Mouse (Mus musculus) liver, embryonic 11.5 days (tissue): Measurements from ENCODE around the gene Olfr56. TPM values are rescaled to one million over a fixed set of nuclear protein-coding genes. Genes with fewer than 3 reads are reported as not detected.
"Not testable (repeated sequence)": the region's sequence is repeated elsewhere in the genome, so short reads cannot be mapped to it uniquely, and the experiment has no call there.

Source experiments
- ATAC-seq: fragments of 200-750 bp; cut with Nextera tagmentation; replicated peaks from 2 replicates; pipeline ENCODE4 v1.8.0; 2017; ENCODE audit warnings: moderate number of reproducible peaks, mild to moderate bottlenecking, moderate TSS enrichment, moderate library complexity; ENCODE audit not compliant: low FRiP score
- DNase-seq: peaks from one replicate; pipeline ENCODE4 v3.0.0-alpha.2; 2017; ENCODE audit warnings: low spot score
- H3K27ac ChIP-seq: fragments of 300-500 bp; sonication (generic); 2 replicates; pipeline ENCODE4 v1.5.1; 2014; ENCODE audit warnings: mild to moderate bottlenecking, low read depth, low read length, control low read depth
- H3K27me3 ChIP-seq: fragments of 300-500 bp; sonication (generic); replicated peaks from 2 replicates; pipeline ENCODE4 v1.6.1; 2014; ENCODE audit warnings: low read length, mixed read lengths; ENCODE audit not compliant: control insufficient read depth, insufficient read depth
- H3K36me3 ChIP-seq: fragments of 300-500 bp; sonication (generic); 2 replicates; pipeline ENCODE4 v1.6.1; 2014; ENCODE audit warnings: mild to moderate bottlenecking, low read length, moderate library complexity, mixed read lengths; ENCODE audit not compliant: control insufficient read depth, insufficient read depth
- H3K4me1 ChIP-seq: fragments of 300-500 bp; sonication (generic); replicated peaks from 2 replicates; pipeline ENCODE4 v1.6.1; 2014; ENCODE audit warnings: low read length, mixed read lengths; ENCODE audit not compliant: control insufficient read depth, insufficient read depth
- H3K4me2 ChIP-seq: fragments of 300-500 bp; sonication (generic); 2 replicates; pipeline ENCODE4 v1.6.1; 2014; ENCODE audit warnings: mild to moderate bottlenecking, control low read depth, moderate library complexity
- H3K4me3 ChIP-seq: fragments of 300-500 bp; sonication (generic); 2 replicates; pipeline ENCODE4 v1.5.1; 2014; ENCODE audit warnings: low read depth, low read length, control low read depth
- H3K9ac ChIP-seq: fragments of 300-500 bp; sonication (generic); 2 replicates; pipeline ENCODE4 v1.6.1; 2014; ENCODE audit warnings: low read depth, low read length, control low read depth
- H3K9me3 ChIP-seq: fragments of 300-500 bp; sonication (generic); 2 replicates; pipeline ENCODE4 v1.6.1; 2016; ENCODE audit warnings: low read length, inconsistent platforms, mixed read lengths; ENCODE audit not compliant: control insufficient read depth
- WGBS: fragments of 180-500 bp; shearing (Covaris S2); extraction: QIAGEN DNeasy Blood & Tissue Kit; methylation state at CpG from one replicate; pipeline ENCODE4 v1.1.7; 2014; 5-methylcytosine and 5-hydroxymethylcytosine counted together
- polyA plus RNA-seq: library from polyadenylated mRNA; unstranded; fragments of >200 nt; fragmentation: Nextera tagmentation; extraction: Ambion mirVana; gene quantifications from 2 replicates; pipeline ENCODE4 v1.2.1, GENCODE M21; 2014

The Olfr56 gene
- polyA plus RNA-seq, 1 experiment from 2014 or later, result 0.10 TPM

DNA sequence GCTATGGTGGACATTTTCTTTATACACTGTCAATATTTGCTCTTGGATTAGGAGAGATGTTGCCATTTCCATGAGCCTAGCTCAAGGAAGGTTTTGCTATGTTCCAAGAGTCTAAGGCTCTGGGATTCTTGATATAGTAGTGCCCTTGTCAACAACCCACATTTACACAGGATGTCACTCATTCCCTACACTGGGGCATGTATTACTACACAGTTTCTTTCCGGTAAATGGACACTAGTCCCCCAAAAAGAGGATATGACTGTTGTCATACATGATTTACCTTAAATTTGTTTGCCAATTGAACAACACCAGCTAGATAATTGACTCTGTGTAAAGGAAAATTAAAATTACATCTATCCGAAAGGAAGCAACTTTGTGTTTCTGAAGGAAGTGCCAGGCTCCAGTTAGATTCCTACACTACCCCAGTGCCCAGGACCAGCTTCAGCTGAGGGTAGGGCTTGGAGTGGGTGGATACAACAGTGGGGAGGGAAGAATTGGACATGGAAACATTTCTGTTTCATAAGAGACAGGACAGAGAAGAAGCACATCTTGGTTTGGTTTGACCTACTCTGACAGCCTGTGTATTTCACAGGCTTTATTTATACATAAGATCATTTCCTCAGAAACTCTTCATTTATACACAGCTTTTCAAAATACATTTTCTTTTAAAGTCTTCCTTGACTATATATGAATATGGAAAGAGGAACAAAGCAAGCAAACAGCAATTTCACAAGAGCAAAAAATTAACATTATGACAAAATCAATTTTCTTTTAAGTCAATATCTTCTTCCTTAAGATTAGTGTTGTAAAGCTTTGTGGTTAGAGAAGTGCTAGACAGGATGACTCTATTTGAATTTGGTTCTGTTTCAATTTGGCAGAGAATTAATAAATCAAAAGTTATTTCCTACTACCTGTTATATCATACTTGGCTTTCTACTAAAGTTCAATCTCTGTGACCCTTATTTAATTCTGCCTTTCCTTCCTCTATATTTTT lies 178.4 kb downstream of the Olfr56 start:
- H3K4me3 ChIP-seq, result no peak overlapping the region
- DNase-seq, result no peak
- H3K9me3 ChIP-seq, result no peaks in the 10 kb centered on the region
- no peak overlapping the region for H3K4me2 ChIP-seq
- 77% methylated on average over 2 of the region's 2 CpGs for WGBS
- no peak for ATAC-seq
- no peaks in the 10 kb centered on the region for H3K27me3 ChIP-seq
- no peaks in the 10 kb centered on the region for H3K4me1 ChIP-seq
- H3K27ac ChIP-seq, result no peak overlapping the region
- H3K9ac ChIP-seq, result no peak overlapping the region
- no peaks in the 10 kb centered on the region for H3K36me3 ChIP-seq

DNA sequence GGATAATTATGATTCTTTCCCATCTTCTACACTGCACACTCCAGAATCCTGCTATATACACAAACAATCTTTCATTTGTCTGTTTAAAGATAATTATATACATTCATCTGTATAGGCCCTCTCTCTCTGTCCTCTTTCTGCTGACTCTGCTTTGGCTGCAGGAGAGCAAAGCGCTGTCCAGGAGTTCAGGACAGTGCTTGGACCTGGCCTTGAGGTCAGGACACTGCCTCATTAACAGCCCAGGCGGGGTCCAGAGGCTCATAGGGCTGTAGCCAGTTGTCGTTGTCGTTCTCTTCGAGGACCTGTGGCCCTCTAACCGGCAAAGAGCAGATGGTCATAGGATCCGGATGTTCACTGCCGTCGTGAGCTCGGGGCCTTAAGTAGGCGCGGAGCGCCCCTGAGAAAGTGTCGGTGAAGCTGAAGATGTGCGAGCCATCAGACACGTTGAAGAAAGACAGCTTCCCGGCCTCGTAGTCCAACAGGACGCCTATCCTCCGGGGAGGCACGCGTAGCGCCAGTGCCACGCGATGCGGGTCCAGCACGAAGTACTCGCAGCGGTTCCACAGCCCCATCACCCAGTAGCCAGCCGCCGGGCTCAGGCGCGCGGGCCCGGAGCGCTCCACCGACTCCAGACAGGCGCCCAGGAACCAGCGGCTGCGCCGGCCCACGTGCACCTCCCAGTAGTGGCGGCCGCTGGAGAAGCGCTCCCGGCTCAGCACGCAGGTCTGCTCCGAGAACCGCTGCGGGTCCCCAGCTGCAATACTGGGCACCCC lies 190.3 kb downstream of the Olfr56 start:
- peak; percentile 38 for DNase-seq
- ATAC-seq, result no peak
- H3K9me3 ChIP-seq, result no peaks in the 10 kb centered on the region

DNA sequence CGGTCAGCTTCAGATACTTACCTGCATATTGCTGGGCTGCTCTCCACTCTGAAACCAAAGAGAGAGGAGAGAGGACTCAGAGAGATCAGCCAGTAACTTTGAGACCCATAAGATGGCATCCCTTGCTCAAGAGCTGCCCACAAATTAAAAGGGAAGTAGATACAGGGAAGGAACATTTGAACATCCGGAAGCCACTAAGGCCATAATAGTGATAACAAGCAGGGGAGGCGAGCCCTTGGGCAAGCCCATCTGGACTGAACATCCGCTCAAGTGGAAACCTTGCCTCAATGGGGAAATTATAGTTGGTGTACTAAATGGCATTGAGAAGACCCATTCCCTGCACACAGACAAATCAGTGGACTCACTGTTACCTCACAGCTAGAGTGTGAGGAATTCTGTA lies 191.9 kb downstream of the Olfr56 start:
- H3K27ac ChIP-seq, result no peak overlapping the region
- H3K4me2 ChIP-seq, result no peak overlapping the region; the same call in 1 of the 2 replicates
- H3K9ac ChIP-seq, result no peak overlapping the region
- DNase-seq (no peak), ATAC-seq (no peak)
- WGBS, result 51% methylated on average over 4 of the region's 4 CpGs
- no peak overlapping the region for H3K4me3 ChIP-seq
- no peaks in the 10 kb centered on the region for H3K9me3 ChIP-seq
- no peaks in the 10 kb centered on the region; the same call in 1 of the 2 replicates for H3K4me1 ChIP-seq
- H3K27me3 ChIP-seq, result peaks cover 16% of the 10 kb centered on the region
- H3K36me3 ChIP-seq, result no peaks in the 10 kb centered on the region

More for the DNA sequence above, 190.3 kb downstream of the Olfr56 start:
- Histone ChIP-seq H3K4me3 (peak overlapping the region; percentile 35), H3K4me2 (peak overlapping the region; percentile 67), H3K27me3 (peaks cover 16% of the 10 kb centered on the region), H3K36me3 (no peaks in the 10 kb centered on the region), H3K4me1 (no peaks in the 10 kb centered on the region; the same call in 1 of the 2 replicates), H3K27ac (no peak overlapping the region), H3K9ac (no peak overlapping the region)
- 11% methylated on average over 50 of the region's 50 CpGs for WGBS

DNA sequence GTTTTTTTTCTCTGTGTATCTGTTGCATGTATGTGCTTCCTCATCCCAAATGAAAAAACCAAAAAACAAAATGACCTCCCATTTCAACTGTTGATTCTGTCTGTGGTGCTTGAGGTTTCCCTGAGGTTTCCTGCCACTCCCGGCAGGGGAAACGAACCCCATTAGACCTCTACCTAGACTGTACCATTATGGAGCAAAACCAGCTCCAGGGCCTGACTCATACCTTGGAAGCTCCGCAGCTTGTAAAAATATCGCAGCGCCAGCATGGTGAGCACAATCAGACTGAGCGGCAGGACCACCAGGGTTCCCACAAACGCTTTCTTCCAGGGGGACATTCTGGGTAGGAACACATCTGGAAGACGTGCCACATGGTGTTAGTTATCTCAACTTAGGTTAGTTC lies 196.7 kb downstream of the Olfr56 start:
- H3K9ac ChIP-seq, result no peak overlapping the region

DNA sequence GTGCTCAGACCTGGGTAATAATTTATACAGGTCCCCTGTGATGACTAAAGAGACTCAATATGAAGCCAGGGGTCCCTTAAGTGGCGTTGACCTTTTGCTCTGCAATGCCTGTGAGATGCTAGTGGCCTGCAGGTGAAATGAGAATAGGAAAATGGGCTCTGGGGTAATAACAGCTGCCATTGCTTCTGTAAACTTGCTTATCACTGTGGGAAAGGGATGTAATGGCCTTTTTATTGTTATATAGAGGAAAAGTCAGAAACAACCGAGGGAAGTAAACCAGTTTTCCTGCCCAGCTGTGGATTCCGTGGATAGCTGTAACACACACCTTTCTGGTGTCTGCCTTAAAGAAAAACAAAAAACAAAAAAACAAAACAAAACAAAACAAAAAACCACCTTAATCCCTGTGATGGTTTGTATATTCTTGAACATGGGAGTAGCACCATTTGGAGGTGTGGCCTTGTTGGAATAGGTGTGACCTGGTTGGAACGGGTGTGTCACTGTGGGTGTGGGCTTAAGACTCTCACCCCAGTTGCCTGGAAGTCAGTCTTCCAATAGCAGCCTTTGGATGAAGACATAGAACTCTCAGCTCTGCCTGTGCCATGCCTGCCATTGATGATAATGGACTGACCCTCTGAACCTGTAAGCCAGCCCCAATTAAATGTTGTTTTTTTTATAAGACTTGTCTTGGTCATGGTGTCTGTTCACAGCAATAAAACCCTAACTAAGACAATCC lies 197.5 kb downstream of the Olfr56 start:
- not testable (repeated sequence) for H3K4me1 ChIP-seq, H3K4me3 ChIP-seq, H3K4me2 ChIP-seq, H3K27ac ChIP-seq, H3K27me3 ChIP-seq, H3K9ac ChIP-seq, H3K9me3 ChIP-seq, DNase-seq, H3K36me3 ChIP-seq, ATAC-seq
- WGBS, result 66% methylated on average over 4 of the region's 4 CpGs

More for the DNA sequence above, 196.7 kb downstream of the Olfr56 start:
- 42% methylated on average over 8 of the region's 8 CpGs for WGBS
- no peaks in the 10 kb centered on the region for H3K4me1 ChIP-seq
- H3K36me3 ChIP-seq, result no peaks in the 10 kb centered on the region
- no peak overlapping the region for H3K4me2 ChIP-seq
- no peak overlapping the region for H3K27ac ChIP-seq
- no peaks in the 10 kb centered on the region for H3K9me3 ChIP-seq
- H3K4me3 ChIP-seq, result no peak overlapping the region
- no peak for ATAC-seq
- DNase-seq, result no peak
- peaks cover under 1% of the 10 kb centered on the region; the same call in 1 of the 2 replicates for H3K27me3 ChIP-seq

DNA sequence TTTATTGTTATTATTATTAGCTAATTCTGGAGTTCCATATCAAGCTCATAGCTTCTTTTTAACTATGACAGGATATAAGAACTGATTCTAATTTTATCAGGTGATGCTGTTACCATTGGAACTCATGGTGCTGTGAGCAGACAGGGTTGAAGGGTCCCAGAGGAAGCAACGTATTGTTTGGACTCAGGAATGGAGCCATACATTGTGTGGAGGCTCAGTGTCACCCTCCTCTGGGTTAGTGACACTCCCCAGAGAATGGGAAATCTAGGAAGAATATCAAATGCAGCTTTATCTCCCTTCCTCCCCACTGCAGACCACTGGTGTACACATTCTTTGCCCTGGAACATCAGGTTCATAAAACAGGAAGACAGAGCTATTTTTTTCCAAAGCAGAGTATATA lies 204.5 kb downstream of the Olfr56 start:
- WGBS, result 59% methylated on average over 1 of the region's 1 CpGs
- H3K4me3 ChIP-seq, result no peak overlapping the region
- H3K27ac ChIP-seq, result no peak overlapping the region
- no peak overlapping the region for H3K9ac ChIP-seq
- H3K4me1 ChIP-seq, result no peaks in the 10 kb centered on the region
- no peak for DNase-seq
- no peak for ATAC-seq
- no peaks in the 10 kb centered on the region for H3K9me3 ChIP-seq
- no peaks in the 10 kb centered on the region for H3K36me3 ChIP-seq
- H3K4me2 ChIP-seq, result no peak overlapping the region
- no peaks in the 10 kb centered on the region for H3K27me3 ChIP-seq

Other genes starting within 250 kb of the Olfr56 start
- gene Rack1, start 178.6 kb upstream of the Olfr56 start, polyA plus RNA-seq, result 1,154 and 1,248 TPM in 2 replicates
- gene Trim41, start 161.5 kb upstream of the Olfr56 start, polyA plus RNA-seq, result 3.5 and 4.5 TPM in 2 replicates
- 0.18 and 0.38 TPM in 2 replicates for gene Trim7, start 152.7 kb upstream of the Olfr56 start, polyA plus RNA-seq
- gene Gm12184, start 152.2 kb upstream of the Olfr56 start, polyA plus RNA-seq, result 6.2 and 7.6 TPM in 2 replicates
- 15.2 and 17.2 TPM in 2 replicates for gene Irgm1, start 107.2 kb upstream of the Olfr56 start, polyA plus RNA-seq
- gene Gm5431, start 76.7 kb upstream of the Olfr56 start, polyA plus RNA-seq, result 0.16 and 0.30 TPM in 2 replicates
- gene Psme2b, start 32.7 kb upstream of the Olfr56 start, polyA plus RNA-seq, result 1.7 and 2.2 TPM in 2 replicates
- gene 9930111J21Rik1, start 509 bp downstream of the Olfr56 start, polyA plus RNA-seq, result 0.48 and 0.51 TPM in 2 replicates
- 0.06 TPM in 1 of 2 replicates, not detected in the other for gene Gm12185, start 13.3 kb downstream of the Olfr56 start, polyA plus RNA-seq
- 0.29 TPM in 1 of 2 replicates, not detected in the other for gene Tgtp1, start 15.3 kb downstream of the Olfr56 start, polyA plus RNA-seq
- 0.30 and 0.31 TPM in 2 replicates for gene 9930111J21Rik2, start 72.4 kb downstream of the Olfr56 start, polyA plus RNA-seq
- gene Tgtp2, start 85.3 kb downstream of the Olfr56 start, polyA plus RNA-seq, result 0.23 and 0.58 TPM in 2 replicates
- gene Ifi47, start 97.7 kb downstream of the Olfr56 start, polyA plus RNA-seq, result 6.0 and 8.2 TPM in 2 replicates
- gene Olfr1396, start 136.0 kb downstream of the Olfr56 start, polyA plus RNA-seq, result not detected in 2 replicates
- not detected in 2 replicates for gene Olfr1395, start 163.4 kb downstream of the Olfr56 start, polyA plus RNA-seq
- gene Olfr1394, start 175.5 kb downstream of the Olfr56 start, polyA plus RNA-seq, result not detected in 2 replicates
- gene Btnl9, start 208.3 kb downstream of the Olfr56 start, polyA plus RNA-seq, result 2.0 and 2.2 TPM in 2 replicates
- gene Zfp62, start 224.4 kb downstream of the Olfr56 start, polyA plus RNA-seq, result 30.9 and 32.2 TPM in 2 replicates